11 mouse cellular contexts compared by ENCODE assay signal in genomic region chr13:36695516-36696201, GRCm38 (mm10). TPM values are rescaled to one million over a fixed set of nuclear protein-coding genes. Genes with fewer than 3 reads are reported as not detected.
DNase-seq lines count a peak whose midpoint lies in the region; ATAC-seq and TF ChIP-seq lines count a peak whose summit lies in the region.
"Had no signal": no experiment of that assay in that cellular context is flagged by ENCODE, and none has a peak within 500 bp of the region (broad histone marks: within the 10 kb centered on the region; RNA-seq: fewer than 3 reads in every experiment).

No protein-coding gene starts in this region.

- no peak overlapping the region for H3K4me3 ChIP-seq in liver, postnatal 0 days (ENCODE audit: low read depth, low read length)
- no peak overlapping the region for H3K4me3 ChIP-seq in liver, embryonic 11.5 days (ENCODE audit: low read depth, low read length)
- H3K4me3 ChIP-seq in midbrain, embryonic 14.5 days (replicated peaks; ENCODE audit: low read depth, low read length) = no peak overlapping the region
- H3K4me3 ChIP-seq: limb, embryonic 12.5 days had no signal

- no peaks in the 10 kb centered on the region for H3K9me3 ChIP-seq in liver, postnatal 0 days (ENCODE audit: low read length)
- no peaks in the 10 kb centered on the region for H3K9me3 ChIP-seq in liver, embryonic 11.5 days (ENCODE audit: control insufficient read depth, low read length)
- H3K9me3 ChIP-seq in midbrain, embryonic 14.5 days (ENCODE audit: control insufficient read depth, low read length) = no peaks in the 10 kb centered on the region
- H3K9me3 ChIP-seq: G1E; limb, embryonic 12.5 days had no signal

- no peak overlapping the region for H3K27ac ChIP-seq in liver, postnatal 0 days (ENCODE audit: low read depth)
- H3K27ac ChIP-seq in liver, embryonic 11.5 days (ENCODE audit: low read depth, low read length) = no peak overlapping the region
- no peak overlapping the region for H3K27ac ChIP-seq in midbrain, embryonic 14.5 days (replicated peaks; ENCODE audit: low read depth, low read length)
- H3K27ac ChIP-seq: limb, embryonic 12.5 days had no signal

- H3K4me2 ChIP-seq in liver, postnatal 0 days (ENCODE audit: low read depth, low read length) = no peak overlapping the region
- H3K4me2 ChIP-seq in liver, embryonic 11.5 days = no peak overlapping the region
- no peak overlapping the region for H3K4me2 ChIP-seq in midbrain, embryonic 14.5 days (ENCODE audit: low read length)
- H3K4me2 ChIP-seq: limb, embryonic 12.5 days had no signal

- intact Hi-C loops in heart, postnatal 14 days (cut with DNase I) = no loop called here

- peak; percentile 44 for ATAC-seq in liver, postnatal 0 days
- ATAC-seq in liver, embryonic 11.5 days (replicated peaks; ENCODE audit: low FRiP score) = no peak
- no peak for ATAC-seq in midbrain, embryonic 14.5 days (ENCODE audit: low FRiP score, low TSS enrichment)

- no peak overlapping the region for H3K9ac ChIP-seq in liver, postnatal 0 days (replicated peaks)
- H3K9ac ChIP-seq in liver, embryonic 11.5 days (ENCODE audit: low read depth, low read length) = no peak overlapping the region
- no peak overlapping the region for H3K9ac ChIP-seq in midbrain, embryonic 14.5 days (replicated peaks; ENCODE audit: low read length)
- H3K9ac ChIP-seq: limb, embryonic 12.5 days had no signal

- no peak for TF ChIP-seq CTCF in liver, postnatal 0 days (IDR thresholded peaks at IDR 0.05; ENCODE audit: low read depth)

- WGBS in liver, postnatal 0 days (ENCODE audit: insufficient replicate concordance) = 30% methylated on average over 7 of the region's 7 CpGs
- WGBS in liver, embryonic 11.5 days = 41% methylated on average over 7 of the region's 7 CpGs
- WGBS in midbrain, embryonic 14.5 days = 74% methylated on average over 7 of the region's 7 CpGs

- H3K27me3 ChIP-seq in liver, postnatal 0 days (ENCODE audit: insufficient read depth, low read length) = no peaks in the 10 kb centered on the region
- no peaks in the 10 kb centered on the region for H3K27me3 ChIP-seq in liver, embryonic 11.5 days (replicated peaks; ENCODE audit: control insufficient read depth, insufficient read depth, low read length)
- no peaks in the 10 kb centered on the region for H3K27me3 ChIP-seq in midbrain, embryonic 14.5 days (ENCODE audit: control insufficient read depth, insufficient read depth, low read length)
- H3K27me3 ChIP-seq: limb, embryonic 12.5 days had no signal

- no peak for DNase-seq in liver, postnatal 0 days
- no peak for DNase-seq in liver, embryonic 11.5 days (ENCODE audit: low spot score)
- peak; percentile 77 for DNase-seq in cerebellum, adult 8-10 months
- DNase-seq in heart, postnatal 14 days = peak; percentile 15 to 21
- peak; percentile 27 to 36 for DNase-seq in right cerebral cortex, adult 2 months (ENCODE audit: low spot score in 2 of 2)
- no peak for DNase-seq in midbrain, embryonic 14.5 days
- no peak for DNase-seq in spleen, postnatal 14 days (ENCODE audit: low spot score in 2 of 2)
- no peak for DNase-seq in retina, postnatal 1 day

- H3K36me3 ChIP-seq in liver, postnatal 0 days (replicated peaks; ENCODE audit: insufficient read depth, low read length) = no peaks in the 10 kb centered on the region
- no peaks in the 10 kb centered on the region for H3K36me3 ChIP-seq in liver, embryonic 11.5 days (ENCODE audit: control insufficient read depth, insufficient read depth, low read length)
- no peaks in the 10 kb centered on the region for H3K36me3 ChIP-seq in midbrain, embryonic 14.5 days (ENCODE audit: control insufficient read depth, insufficient read depth, low read length)
- H3K36me3 ChIP-seq: G1E; limb, embryonic 12.5 days had no signal

- no peaks in the 10 kb centered on the region for H3K4me1 ChIP-seq in liver, postnatal 0 days (ENCODE audit: insufficient read depth)
- no peaks in the 10 kb centered on the region for H3K4me1 ChIP-seq in liver, embryonic 11.5 days (replicated peaks; ENCODE audit: control insufficient read depth, insufficient read depth, low read length)
- H3K4me1 ChIP-seq in midbrain, embryonic 14.5 days (ENCODE audit: control insufficient read depth, insufficient read depth, low read length) = no peaks in the 10 kb centered on the region
- H3K4me1 ChIP-seq: limb, embryonic 12.5 days had no signal

- no peak for TF ChIP-seq EP300 in liver, postnatal 0 days (IDR thresholded peaks at IDR 0.05; ENCODE audit: low read depth)

RNA-seq across cellular contexts. Expression of gene Nrn1, which starts 39.3 kb away (rescaled TPM):
- polyA plus RNA-seq in liver, postnatal 0 days (2015; fragmentation: Nextera tagmentation; extraction: Ambion mirVana) = 97.4 and 98.7 TPM in 2 replicates
- polyA plus RNA-seq in liver, embryonic 11.5 days (2014; fragmentation: Nextera tagmentation; extraction: Ambion mirVana) = 6.4 and 6.9 TPM in 2 replicates
- 1 to 10 TPM; 1.3 to 1.7 TPM for total RNA-seq in heart, postnatal 14 days (2021)
- polyA plus RNA-seq in midbrain, embryonic 14.5 days (2014; fragmentation: Nextera tagmentation; extraction: Ambion mirVana) = 80.6 and 81.1 TPM in 2 replicates
- total RNA-seq: neutrophil, adult 5-6 weeks had no signal
- polyA plus RNA-seq: G1E had no signal

Comparison
In these comparisons a context has a peak if more than half of its experiments do, and no peak if none do; other contexts are left out.
1. RNA of gene Nrn1, which starts 39.3 kb away (polyA plus RNA-seq): 97.4 to 98.7 TPM in liver, postnatal 0 days and 80.6 to 81.1 TPM in midbrain, embryonic 14.5 days; 6.4 to 6.9 TPM in liver, embryonic 11.5 days; every median in the first group is over 10 times any median in the second.
2. DNase-seq: peak in cerebellum, adult 8-10 months (single experiment), heart, postnatal 14 days (2 of 2) and right cerebral cortex, adult 2 months (2 of 2); none in liver, postnatal 0 days (single experiment), liver, embryonic 11.5 days (single experiment), midbrain, embryonic 14.5 days (single experiment), spleen, postnatal 14 days (0 of 2) and retina, postnatal 1 day (single experiment).